Mouse (Mus musculus) urinary bladder, postnatal 14 days (tissue): Measurements from ENCODE around the gene 1810009A15Rik.
"Not testable (repeated sequence)": the region's sequence is repeated elsewhere in the genome, so short reads cannot be mapped to it uniquely, and the experiment has no call there.

Source experiments
- DNase-seq: peaks from one replicate; pipeline ENCODE4 v3.0.0; 2021; ENCODE audit warnings: low spot score

1810009A15Rik gene

DNA sequence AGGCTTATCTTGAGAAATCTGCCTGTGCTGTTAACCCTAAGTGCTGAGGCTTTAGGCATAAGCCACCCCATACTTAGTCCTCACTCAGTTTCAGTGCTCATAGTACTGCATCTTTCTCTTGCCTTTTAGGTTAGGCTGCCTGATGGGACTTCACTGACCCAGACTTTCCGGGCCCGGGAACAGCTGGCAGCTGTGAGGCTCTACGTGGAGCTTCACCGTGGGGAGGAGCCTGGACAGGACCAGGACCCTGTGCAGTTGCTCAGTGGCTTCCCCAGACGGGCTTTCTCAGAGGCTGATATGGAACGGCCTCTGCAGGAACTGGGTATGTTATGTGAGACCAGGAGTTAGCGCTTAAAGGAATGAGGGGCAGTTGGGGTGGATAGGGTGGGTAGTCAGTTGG, 13.6 kb upstream of the 1810009A15Rik start:
- DNase-seq = no peak

DNA sequence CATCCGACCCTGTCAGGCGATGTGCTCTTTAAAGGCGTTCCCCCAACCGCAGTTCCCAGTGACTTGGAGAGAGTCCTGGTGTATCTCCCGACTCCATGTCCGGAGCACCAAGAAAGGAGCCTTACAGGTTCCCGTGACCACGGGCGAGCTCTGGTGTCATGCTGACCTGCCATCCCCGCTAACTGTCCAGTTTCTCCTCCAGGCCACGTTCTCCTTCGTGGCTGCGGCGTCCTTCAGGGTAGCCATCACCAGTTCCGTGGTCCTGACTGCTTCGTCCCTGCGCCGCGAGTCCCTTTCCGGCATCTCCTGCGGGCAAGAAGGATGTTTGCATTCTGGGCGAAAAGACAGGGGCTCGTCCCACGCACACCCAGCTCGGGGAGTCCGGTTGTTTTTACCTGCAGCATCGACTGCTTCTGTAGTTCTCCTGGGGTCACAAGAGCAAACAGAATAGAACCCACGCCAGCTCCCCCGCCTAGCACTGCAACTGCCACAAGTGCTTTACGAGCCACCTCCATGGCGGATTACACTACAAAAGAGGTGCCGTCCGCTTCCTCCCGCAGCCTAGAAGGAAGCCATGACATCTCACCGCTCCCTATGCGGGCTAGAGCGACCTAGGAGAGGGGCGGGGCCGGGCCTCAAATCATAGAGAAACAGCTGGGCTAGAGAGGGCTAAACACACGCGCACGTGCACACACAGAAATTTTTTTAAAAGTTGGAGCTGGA, 8.2 kb upstream of the 1810009A15Rik start, which contains the start of gene Uqcc3:
Uqcc3 (minus strand) TSS at position 613 of the 723 bp plus-strand sequence.
- DNase-seq = peak; percentile 90

DNA sequence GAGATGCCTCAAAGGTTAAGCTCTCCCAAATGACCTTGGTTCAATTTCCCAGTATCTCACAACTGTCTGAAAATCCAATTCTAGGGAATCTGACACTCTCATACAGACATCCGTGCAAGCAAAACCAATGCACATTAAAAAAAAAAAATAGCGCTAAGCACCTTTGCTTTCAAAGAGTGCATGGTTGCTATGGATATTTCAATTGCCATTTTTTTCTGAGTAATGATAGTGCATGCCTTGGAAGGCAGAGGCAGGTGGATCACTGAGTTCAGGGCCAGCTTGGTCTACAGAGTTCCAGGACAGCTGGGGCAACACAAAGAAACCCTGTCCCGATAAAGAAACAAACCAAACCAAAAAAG, 7.6 kb upstream of the 1810009A15Rik start:
- no peak for DNase-seq

DNA sequence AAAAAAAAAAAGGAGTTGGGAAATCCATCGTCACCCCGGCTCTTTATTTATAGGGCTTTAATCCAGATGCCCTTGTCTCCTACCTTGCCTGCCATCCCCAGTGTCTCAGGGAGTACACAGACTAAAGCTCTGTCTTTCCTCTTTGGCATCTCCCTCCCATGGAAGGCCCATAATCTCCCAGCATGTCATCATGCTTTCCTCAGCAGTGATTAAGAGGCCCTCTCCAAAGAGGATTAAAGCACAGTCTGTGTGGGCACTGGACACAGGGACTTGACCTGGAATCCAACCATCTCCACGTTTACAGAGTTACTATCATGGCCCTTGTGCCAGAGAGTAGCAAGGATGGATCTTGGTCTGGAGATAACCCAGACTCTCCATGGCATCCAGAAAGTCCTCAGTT, 5.0 kb upstream of the 1810009A15Rik start, which contains the start of the genes Lbhd1 and Gm49403:
Lbhd1 (plus strand) TSS at position 117 of the 400 bp plus-strand sequence.
Gm49403 (plus strand) TSS at position 315 of the 400 bp plus-strand sequence.
- DNase-seq = no peak

DNA sequence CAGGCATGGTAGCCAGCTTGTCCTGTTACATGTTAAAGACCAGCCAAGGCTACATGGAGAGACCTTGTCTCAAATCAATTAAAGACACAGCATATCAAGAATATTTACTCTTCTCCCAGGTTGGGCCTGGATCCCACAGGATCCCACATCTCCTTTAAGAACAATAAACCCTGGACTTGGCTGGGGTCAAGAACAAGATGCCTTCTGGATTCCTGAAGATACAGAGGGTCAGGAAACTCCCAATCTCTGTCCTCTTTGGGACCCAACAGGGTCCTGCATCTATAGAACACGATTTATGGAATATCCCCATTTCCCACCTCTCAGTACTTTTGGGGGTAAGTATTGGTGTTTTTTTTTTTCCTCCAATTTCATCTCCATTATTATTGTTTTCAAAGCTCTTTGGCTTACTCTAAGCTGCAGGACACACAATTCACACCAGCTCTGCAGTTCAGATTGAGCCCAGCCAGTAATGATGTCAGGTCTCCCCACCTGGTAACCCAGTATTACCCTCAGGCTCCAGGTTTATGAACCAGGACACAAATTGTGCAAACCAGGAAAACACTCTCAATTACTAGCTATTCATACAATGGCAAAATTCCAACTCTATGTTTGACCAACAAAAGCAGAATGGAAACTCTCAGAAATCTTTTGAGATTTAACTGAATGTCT, 1.6 kb upstream of the 1810009A15Rik start:
- no peak for DNase-seq

DNA sequence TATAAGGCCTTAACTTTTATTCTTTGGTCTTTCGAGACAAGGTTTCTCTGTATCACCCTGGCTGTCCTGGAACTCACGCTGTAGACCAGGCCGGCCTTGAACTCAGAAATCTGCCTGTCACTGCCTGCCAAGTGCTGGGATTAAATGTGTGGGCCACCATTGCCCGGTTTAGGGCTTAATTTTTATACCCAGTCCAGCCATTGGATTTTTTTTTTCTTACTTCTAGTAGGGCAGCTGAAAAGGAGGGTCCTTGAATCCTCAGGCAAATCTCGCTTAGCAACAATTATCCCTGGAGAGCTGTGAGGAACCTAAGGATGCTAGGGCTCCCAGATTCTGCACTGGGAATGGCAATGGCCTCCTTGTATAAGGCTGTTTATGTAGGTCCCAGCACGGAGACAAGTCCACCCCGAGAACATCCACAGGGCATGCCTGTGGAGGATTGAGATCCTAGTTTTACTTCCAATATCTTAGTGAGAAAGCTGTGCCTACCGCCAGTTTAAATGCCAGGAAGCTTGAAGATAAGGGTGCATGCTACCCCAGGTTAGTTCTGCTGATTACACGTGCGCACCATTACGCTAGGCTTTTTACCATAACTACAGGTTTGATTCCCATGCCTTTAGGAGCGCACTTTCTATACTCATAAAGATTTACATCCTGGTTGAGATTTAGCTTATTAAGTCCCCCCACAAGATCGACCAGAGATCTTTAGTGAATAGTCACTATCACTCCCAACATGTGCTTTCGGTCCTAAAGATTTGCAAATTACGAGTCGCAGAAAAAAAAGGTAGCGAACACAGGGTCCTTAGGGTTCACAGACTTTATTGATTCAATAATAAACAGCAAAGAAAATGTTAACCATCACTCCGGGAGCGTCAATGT, 829 bp upstream of the 1810009A15Rik start:
- no peak for DNase-seq

DNA sequence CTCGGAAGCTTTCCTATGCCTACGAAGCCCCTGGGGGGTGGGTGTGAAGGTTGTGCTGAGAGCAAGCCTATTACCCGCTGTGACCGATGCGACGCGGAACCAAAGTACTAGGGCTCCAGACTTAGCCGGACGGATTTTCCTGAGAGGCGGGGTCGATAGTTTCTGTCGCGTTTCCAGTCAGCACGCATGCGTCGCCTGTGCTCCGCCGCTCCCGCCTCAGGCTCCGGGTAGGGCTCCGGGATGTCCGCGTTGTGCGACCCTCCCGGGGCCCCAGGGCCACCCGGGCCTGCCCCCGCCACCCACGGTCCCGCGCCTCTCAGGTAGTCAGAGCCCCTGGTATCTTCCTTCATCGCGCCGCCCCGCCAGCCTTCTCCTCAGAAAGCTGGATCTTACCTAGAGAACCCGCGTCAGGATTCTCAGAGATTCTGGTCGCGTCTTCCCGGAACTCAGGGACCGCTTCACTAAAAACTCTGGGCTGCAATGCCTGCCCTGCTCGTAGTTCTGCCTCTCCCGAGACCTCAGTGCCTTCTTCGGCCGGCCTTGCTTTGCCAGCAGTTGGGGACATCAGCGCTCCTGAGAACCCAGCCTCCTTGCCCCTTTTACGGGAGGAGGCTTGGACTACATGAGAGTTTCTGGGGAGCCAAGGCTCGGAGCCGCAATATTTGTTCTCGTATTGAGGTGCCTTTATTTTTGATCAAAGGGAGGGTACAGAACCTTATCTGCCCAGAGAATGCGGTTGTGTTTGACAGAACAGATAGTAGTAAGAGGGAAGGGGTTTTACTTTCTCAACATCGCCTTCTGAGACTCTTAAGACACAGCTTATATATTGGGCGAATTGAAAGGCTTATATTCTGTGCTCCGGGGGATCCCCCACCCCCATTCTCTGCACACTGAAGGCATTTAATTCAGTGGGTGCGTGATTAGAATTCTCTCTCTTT, 4.4 kb downstream of the 1810009A15Rik start, which contains the start of gene Ints5:
Ints5 (plus strand) TSS at position 177 of the 938 bp plus-strand sequence.
- peak; percentile 84 for DNase-seq

DNA sequence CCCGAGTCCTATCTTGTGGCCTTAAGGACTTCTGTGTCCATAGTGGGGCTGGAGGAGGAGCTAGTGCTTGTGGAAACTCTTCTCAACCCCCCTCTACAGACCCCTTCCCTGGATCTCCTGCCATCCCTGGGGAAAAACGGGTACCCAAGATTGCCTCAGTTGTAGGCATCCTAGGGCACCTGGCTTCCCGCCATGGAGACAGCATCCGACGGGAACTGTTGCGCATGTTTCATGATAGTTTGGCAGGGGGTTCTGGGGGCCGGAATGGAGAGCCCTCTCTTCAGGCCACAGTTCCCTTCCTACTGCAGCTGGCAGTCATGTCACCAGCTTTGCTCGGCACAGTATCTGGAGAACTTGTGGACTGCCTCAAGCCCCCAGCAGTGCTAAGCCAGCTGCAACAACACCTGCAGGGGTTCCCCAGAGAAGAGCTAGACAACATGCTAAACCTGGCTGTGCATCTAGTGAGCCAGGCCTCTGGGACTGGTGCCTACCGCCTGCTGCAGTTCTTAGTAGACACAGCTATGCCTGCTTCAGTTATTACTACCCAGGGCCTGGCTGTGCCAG, 6.8 kb downstream of the 1810009A15Rik start:
- no peak for DNase-seq

DNA sequence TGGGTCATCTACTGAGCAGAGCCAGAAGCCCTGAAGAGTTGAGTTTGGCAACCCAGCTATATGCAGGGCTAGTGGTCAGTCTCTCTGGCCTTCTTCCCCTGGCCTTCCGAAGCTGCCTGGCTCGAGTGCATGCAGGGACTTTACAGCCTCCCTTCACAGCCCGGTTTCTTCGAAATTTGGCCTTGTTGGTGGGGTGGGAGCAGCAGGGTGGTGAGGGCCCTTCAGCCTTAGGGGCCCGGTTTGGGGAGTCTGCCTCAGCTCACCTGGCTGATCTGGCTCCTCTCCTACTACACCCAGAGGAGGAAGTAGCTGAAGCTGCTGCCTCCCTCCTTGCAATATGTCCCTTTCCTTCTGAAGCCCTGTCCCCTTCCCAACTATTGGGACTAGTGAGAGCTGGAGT, 7.6 kb downstream of the 1810009A15Rik start:
- DNase-seq = not testable (repeated sequence)

DNA sequence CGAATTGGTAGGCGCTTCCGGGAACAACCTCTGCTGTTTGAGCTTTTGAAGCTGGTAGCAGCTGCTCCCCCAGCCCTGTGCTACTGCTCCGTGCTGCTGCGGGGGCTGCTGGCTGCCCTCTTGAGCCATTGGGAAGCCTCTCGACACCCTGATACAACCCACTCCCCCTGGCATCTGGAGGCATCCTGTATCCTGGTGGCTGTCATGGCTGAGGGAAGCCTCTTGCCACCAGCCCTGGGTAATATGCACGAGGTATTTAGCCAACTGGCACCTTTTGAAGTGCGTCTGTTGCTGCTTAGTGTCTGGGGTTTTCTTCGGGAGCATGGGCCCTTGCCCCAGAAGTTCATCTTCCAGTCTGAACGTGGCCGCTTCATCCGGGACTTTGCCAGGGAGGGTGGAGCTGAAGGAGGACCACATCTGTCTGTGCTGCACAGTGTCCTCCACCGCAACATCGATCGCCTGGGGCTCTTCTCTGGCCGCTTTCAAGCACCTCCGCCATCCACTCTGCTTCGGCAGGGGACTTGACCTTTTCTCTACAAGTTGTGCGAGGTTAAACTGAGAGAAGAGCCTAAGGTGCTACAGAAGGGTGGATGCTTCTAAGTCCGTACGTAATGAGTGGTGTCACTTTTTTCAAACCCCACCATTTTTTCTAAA, 8.7 kb downstream of the 1810009A15Rik start:
- peak; percentile 58 for DNase-seq

DNA sequence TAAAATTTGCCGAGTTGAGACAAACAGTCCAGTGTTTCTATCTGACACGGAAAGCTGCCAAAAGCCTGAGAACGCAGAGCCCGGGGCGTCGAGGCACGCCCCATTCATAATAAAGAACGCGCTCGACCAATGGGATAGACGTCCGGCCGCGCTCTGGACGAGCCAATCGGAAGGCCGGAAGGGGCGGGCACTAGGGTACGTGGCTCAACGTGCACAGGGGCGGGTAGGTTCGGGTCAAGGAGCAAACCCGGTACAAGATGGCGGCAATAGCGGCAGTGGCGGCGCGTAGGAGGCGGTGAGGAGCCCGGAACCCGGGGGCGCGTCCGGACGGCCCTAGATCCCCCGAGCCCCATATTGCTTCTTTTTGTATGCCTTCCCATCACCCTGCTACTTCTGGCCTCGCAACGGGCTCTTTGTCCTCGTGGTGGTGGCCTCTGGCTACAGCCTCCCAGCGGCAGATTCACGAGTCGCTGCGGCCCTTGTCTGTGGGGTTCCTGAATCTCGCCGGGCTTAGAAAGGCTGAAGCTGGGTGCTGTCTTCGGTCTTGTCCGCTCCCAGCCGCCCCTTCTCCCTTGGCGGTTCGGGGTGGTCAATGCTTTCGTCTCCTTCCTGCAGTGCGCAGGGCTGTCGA, 9.3 kb downstream of the 1810009A15Rik start, which contains the start of gene Ganab:
Ganab (plus strand) TSS at position 207 of the 631 bp plus-strand sequence.
- DNase-seq = peak; percentile 96

DNA sequence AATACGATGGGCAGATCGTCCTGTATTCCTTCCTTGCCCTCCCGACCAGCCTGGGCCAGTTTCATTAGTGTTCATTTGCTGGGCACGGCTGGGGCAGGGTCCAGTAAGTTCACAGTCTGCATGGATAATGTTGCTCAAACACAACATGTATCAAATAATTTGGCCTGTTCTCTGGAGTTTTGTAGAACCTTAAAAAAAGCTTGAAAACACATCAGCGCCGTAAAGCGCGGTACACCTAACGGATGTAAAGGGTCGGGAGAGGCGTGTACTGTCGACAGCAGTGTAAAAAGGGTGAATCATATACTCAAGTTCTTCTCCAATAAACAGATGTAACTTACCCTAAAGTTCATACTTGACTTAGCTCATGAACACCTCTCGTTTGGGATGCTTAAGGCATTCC, 9.9 kb downstream of the 1810009A15Rik start:
- DNase-seq = no peak

DNA sequence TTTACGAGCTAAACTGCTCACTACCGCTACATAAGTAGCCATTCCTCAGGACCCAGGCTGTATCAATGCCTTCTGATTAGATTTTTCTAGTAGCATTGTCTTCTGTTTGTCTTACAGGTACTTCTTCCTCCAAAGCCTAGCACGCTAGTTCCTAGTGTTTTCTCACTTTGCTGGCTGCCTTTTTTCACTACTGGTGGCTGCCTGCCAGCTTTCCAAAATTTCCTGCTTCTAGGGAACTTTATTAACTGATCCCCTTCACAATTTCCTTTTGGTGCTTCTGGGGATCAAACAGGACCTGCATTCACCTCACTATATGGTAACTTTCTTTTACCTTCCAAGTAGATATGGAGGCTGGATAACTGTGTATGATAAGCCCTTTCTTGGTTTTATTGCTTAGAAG, 10.4 kb downstream of the 1810009A15Rik start:
- no peak for DNase-seq

DNA sequence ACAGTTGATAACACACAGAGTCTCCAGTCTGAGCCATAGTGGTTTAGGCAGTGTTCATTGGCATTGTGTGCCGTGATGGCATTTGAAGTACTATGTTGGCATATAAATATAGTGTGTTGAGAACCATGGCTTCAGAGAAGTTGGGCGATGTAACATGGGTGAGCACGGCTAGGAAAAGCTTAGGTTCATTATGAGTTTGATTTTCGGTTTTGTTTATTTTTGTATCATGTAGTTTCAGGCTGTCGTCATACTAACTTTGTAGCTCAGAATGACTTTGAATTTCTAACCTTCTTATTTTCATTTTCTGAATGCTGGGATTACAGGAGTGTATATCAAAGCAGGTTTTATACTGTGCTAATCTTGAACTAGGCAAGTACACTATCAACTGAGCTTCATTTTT, 14.8 kb downstream of the 1810009A15Rik start:
- no peak for DNase-seq

DNA sequence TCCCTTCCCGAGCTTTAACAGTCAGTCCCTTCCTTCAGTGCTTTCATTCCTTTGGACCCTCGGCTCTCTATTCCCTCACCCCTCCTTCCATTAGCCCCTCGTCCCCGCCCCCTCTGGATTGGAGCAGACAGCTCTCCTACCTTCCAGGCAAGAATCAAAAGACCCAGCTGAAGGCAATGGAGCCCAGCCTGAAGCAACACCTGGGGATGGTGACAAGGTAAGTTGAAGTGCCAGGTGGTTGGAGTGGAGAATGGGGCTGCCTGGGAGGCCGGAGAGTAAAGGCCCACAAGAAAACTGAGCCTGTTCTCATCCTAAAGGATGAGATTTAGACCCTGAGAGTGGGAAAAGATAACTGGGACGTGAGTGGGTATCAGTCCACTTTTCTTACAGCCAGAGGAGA, 19.9 kb downstream of the 1810009A15Rik start:
- DNase-seq = no peak

DNA sequence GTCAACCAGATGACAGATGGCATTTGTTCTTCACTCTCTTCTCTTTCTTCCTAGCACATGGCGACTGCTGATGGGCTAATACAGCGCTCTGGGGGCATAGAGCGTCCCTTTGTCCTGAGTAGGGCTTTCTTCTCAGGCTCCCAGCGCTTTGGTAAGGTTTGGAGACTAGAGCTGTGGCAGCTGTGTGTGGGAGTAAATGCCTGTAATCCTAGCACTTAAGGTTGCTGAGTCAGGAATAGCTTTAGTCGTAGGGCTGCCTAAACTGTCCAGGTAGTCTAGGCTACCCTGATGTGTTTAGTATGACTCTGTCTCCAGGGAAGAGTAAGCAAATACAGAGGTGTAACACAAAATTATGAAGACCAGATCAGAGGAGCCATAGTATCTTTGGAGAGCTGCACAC, 23.2 kb downstream of the 1810009A15Rik start:
- no peak for DNase-seq

DNA sequence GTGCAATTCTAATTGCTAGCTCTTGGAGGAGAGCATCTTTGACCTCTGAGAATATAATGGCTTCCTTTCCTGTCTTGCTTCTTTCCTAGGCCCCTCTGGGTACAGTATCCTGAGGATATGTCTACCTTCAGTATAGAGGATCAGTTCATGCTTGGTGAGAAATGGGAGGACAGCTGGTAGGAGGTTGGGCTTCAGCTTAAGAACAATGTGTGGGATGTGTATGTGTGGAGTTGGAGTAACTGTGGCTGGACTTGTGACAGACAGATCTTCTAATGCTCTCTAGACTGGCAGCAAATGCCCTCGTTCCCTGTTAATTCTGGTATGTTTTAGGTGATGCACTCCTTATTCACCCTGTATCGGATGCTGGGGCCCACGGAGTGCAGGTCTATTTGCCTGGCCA, 25.6 kb downstream of the 1810009A15Rik start:
- no peak for DNase-seq

DNA sequence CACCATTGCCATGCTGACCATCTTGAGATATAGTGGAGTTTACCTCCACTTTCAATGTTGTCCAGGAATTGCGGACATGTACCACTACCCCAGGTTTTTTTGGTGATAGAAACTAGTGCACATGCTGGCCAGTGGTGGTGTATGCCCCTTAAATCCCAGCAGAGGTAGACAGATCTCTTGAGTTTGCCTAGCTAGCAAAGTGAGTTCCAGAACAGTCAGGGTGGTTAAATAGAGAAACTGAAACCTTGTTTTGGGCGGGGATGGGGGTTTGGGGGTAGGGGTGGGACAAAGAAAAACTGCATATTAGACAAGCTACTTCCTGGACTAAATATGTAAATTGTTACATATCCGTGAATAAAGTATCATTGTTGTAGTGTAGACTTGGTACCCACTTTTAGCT, 30.3 kb downstream of the 1810009A15Rik start:
- no peak for DNase-seq

DNA sequence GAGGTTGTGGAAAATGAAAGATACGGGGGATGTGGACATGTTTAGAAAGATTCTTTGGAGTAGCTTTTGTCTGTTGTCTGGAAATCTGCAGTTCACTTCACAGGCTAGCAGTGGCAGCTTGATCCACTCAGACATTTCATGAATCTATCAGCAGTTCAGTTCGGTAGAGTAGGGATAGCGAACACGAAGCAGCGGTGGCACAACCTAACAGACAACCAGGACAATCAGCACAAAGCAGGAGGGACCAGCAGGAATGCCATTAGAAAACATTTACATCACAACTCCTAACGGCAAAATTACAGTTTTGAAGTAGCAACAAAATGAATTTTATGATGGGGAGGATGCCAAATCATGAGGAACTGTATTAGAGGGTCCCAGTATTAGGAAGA, 31.0 kb downstream of the 1810009A15Rik start:
- DNase-seq = no peak
